Mouse (Mus musculus) spleen, adult 2 months (tissue): ENCODE results near the gene Mtmr12. TPM values are rescaled to one million over a fixed set of nuclear protein-coding genes. Genes with fewer than 3 reads are reported as not detected.

Experiments used
- DNase-seq, 2 experiments: peaks; one replicate each; pipeline versions ENCODE4 v3.0.0 to v3.0.0-alpha.2; 2012 to 2021; ENCODE audit warnings: low spot score in 2 of 2, low read depth in 1 of 2
- H3K27ac ChIP-seq: fragments of 200-500 bp; 2 replicates; pipeline ENCODE4 v1.5.1; 2012; ENCODE audit warnings: low read length, inconsistent platforms; ENCODE audit not compliant: insufficient read depth
- H3K27me3 ChIP-seq: fragments of 200-500 bp; 2 replicates; pipeline ENCODE4 v1.6.1; 2012; ENCODE audit warnings: mild to moderate bottlenecking, moderate library complexity, low read length, inconsistent platforms; ENCODE audit not compliant: control insufficient read depth, insufficient read depth
- H3K36me3 ChIP-seq: fragments of 200-500 bp; 2 replicates; pipeline ENCODE4 v1.6.1; 2012; ENCODE audit warnings: mild to moderate bottlenecking, low read length, inconsistent platforms; ENCODE audit not compliant: control insufficient read depth, insufficient read depth
- H3K4me1 ChIP-seq: fragments of 200-500 bp; 2 replicates; pipeline ENCODE4 v1.6.1; 2011; ENCODE audit warnings: inconsistent platforms; ENCODE audit not compliant: control insufficient read depth, insufficient read depth, insufficient read length
- H3K4me3 ChIP-seq: fragments of 200-500 bp; 2 replicates; pipeline ENCODE4 v1.5.1; 2011; ENCODE audit warnings: mild to moderate bottlenecking, inconsistent platforms; ENCODE audit not compliant: insufficient read depth, insufficient read length; ENCODE audit errors: extremely low read depth
- CTCF ChIP-seq: fragments of 200-500 bp; IDR thresholded peaks from 2 replicates; pipeline ENCODE4 v1.5.1; 2011; ENCODE audit warnings: mild to moderate bottlenecking, inconsistent platforms; ENCODE audit not compliant: insufficient read depth, insufficient read length, insufficient replicate concordance; ENCODE audit errors: extremely low read depth
- POLR2A ChIP-seq: fragments of 200-500 bp; IDR thresholded peaks from 2 replicates; pipeline ENCODE4 v1.6.1; 2011; ENCODE audit warnings: low read depth, low read length, inconsistent platforms
- WGBS: fragments of 180-500 bp; shearing (Covaris S2); methylation state at CpG from one replicate; pipeline ENCODE4 v1.1.7; 2018; 5-methylcytosine and 5-hydroxymethylcytosine counted together
- polyA plus RNA-seq: library from polyadenylated mRNA; depleted of rRNA; stranded (reverse); fragments of >200 nt; gene quantifications from 2 replicates; pipeline ENCODE4 v1.2.3, GENCODE M21; 2012

The Mtmr12 gene
- polyA plus RNA-seq, 1 experiment: 17.7 TPM

DNA sequence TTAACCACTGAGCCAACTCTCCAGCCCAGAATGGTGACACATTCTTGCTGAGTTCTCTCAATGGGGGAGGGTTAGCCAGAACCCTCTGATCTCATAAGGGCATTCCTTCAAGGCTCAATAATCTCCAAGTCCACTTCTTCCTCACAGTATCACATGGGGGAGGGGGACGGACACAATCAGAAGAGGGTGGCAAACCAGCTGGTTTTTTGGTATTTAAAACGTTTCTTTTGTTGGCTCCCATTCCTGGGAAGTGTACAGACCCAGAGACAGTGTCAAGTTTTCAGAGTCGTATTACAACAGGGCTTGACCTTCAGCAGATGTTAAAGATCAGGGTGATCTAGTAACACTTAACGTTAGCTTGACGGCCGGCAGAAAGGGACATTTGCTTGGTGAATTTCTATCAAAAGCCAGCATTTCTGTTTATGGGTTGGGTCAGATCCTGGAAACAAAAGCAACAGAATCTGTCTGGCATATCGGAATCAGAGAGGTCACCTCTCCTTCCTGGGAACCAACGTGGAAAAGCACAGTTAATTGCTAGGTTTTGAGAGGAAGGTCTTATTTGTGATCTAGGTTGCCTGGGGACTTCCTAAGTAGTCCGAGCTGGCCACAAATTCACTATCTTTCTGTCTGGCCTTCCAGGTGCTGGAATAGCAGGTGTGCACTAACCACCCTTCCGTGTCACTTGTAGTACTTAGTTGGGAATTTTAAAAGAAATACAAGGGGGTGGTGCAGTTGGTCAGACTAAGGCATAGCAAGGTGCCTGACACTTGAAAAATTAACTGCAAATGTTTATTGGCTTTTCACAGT, 1.1 kb upstream of the Mtmr12 start:
- no peak for DNase-seq
- WGBS: 66% methylated on average over 10 of the region's 10 CpGs
- TF ChIP-seq CTCF: no peak
- Histone ChIP-seq H3K4me1 (peaks cover 18% of the 10 kb centered on the region), H3K27ac (peak overlapping the region; percentile 72; the same call in 1 of the 2 replicates), H3K4me3 (peak overlapping the region; percentile 63; the same call in 1 of the 2 replicates), H3K36me3 (no peaks in the 10 kb centered on the region), H3K27me3 (no peaks in the 10 kb centered on the region)

DNA sequence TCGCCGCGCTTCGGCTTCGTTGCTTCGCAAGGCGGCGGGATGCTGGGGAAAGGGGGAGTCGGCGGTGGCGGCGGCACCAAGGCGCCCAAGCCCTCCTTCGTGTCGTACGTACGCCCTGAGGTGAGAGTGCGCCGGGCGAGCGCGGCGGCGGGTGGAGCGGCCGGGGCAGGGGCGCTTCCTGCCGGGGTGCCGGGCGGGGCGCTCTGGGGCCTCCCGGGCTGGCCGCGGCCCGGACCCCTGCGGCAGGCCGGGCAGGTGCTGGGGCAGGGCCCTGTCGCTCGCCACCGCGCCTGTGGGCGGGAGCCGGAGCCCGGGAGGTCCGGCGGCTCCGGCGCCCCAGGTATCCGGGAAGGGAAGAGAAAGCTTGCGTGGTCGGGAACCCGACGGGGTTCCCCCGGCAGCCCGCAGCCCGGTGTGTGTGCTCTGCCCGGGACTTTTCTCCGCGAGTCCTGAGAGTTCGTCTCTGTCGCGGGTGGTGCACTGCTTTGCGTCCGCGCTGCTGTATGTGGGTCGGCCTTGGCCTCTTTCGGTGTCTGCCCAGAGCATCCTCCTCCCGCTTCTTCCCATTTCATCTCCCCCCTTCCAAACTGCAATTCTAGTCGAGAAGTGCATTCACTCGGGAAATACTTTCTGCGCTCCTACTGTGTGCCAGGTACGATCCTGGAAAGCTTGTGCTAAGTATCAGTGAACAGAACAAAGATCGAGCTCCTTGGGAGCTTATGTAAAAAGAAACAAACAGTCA, 503 bp downstream of the Mtmr12 start:
- Histone ChIP-seq H3K4me3 (peak overlapping the region; percentile 98), H3K27me3 (no peaks in the 10 kb centered on the region), H3K4me1 (peaks cover 18% of the 10 kb centered on the region), H3K36me3 (no peaks in the 10 kb centered on the region), H3K27ac (peak overlapping the region; percentile 98)
- under 1% methylated on average over 72 of the region's 73 CpGs for WGBS
- no peak for DNase-seq
- TF ChIP-seq CTCF: no peak
- TF ChIP-seq POLR2A: no peak

DNA sequence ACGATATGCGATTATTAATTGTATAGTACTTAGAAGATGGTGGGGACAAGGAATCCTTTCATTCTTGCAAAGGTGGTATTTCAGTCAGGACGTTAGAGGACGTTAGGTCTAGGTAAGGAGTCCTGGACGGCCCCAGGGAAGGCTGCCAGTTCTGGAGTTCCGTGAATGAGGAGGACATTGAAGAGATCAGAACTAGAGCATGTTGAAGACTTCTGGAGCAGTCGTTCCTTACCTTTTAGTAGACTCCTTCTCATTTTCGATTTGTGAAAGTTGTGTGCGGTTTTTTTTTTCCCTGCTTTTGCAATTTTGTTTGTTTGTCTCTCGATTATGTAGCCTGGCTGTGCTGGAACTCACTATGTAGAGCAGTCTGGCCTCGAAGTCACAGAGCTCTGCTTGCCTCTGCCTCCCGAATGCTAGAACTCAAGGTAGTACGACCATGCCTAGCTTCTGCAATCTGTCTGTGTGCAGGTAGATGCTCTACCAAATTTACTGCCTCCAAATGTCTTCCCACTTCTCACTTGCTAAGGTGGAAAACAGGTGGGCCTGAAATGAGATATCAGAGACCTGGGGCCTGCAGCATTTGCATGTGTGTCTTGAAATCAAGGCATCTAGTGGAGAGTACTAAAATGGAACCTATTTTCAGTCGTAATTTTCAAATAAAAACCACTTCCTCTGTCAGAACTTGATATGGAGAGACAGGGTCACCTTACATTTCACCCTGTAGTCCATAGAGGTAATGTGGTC, 1.2 kb downstream of the Mtmr12 start:
- TF ChIP-seq POLR2A (no peak), CTCF (no peak)
- no peak for DNase-seq
- H3K4me3 ChIP-seq: peak overlapping the region; percentile 98
- WGBS: 10% methylated on average over 14 of the region's 14 CpGs
- H3K36me3 ChIP-seq: no peaks in the 10 kb centered on the region
- H3K27ac ChIP-seq: 0 out of 2 replicates have a peak overlapping the region, but pooled peaks have one; percentile 4
- peaks cover 18% of the 10 kb centered on the region for H3K4me1 ChIP-seq
- H3K27me3 ChIP-seq: no peaks in the 10 kb centered on the region

DNA sequence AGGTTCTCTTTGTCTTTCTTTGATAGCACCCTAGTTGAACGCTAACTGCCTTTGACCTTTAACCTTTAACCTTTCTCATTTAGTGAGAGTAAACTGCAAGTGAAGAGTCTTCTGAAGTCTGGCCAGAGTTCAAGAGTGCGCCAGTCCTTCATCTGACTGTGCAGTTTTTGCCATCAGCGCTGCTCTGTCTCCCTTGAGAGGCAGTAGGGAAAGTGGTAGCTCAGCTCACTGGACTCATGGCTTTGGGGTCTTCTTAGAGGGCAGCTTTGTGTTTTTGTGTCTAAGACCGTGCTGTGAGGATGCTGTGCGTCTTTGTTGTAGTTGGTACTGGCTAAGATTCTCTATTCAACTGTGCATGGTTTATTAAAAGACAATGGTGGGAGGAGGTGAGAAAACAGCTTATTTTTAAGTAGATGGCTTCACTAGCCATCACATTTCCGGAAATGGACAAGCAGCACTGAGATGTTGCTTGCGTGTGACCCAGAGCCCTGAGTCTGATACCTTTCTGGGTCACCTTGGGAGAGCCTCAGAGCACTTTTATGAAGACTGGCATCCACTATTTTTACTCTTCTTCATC, 1.9 kb downstream of the Mtmr12 start:
- Histone ChIP-seq H3K4me3 (no peak overlapping the region; the same call in 1 of the 2 replicates), H3K27me3 (no peaks in the 10 kb centered on the region), H3K36me3 (no peaks in the 10 kb centered on the region), H3K27ac (0 out of 2 replicates have a peak overlapping the region, but pooled peaks have one; percentile 4), H3K4me1 (peaks cover 23% of the 10 kb centered on the region)
- 54% methylated on average over 7 of the region's 7 CpGs for WGBS
- DNase-seq: no peak
- TF ChIP-seq POLR2A (no peak), CTCF (no peak)

DNA sequence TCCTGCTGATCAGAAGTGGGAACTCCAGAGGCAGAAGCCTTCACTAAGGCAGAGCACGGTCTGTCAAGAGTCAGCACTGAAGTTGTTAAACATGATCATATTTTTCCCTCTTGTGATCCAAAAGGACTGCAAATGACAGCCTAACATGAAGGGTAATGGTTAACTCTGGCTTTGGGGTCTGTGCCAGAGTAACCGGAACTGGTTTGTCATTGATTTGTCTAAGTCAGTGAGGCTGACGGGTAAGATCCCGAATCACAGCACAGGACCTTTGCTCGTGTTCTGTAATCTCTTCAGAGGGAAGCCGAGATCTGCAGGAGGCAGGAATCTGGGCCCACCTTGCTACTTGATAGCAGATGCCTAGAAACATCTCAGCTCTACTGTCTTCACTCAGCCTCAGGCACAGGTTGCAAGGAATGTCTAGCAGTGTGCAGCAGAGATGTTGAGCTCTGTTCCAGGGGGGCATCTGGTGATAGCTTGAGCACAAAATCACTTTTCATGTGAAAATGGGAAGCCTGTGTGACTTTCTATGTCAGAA, 2.8 kb downstream of the Mtmr12 start:
- WGBS: 89% methylated on average over 6 of the region's 6 CpGs
- H3K4me1 ChIP-seq: peaks cover 24% of the 10 kb centered on the region
- no peak overlapping the region for H3K4me3 ChIP-seq
- TF ChIP-seq POLR2A: no peak
- TF ChIP-seq CTCF: no peak
- no peaks in the 10 kb centered on the region for H3K36me3 ChIP-seq
- H3K27me3 ChIP-seq: no peaks in the 10 kb centered on the region
- no peak for DNase-seq
- H3K27ac ChIP-seq: no peak overlapping the region

DNA sequence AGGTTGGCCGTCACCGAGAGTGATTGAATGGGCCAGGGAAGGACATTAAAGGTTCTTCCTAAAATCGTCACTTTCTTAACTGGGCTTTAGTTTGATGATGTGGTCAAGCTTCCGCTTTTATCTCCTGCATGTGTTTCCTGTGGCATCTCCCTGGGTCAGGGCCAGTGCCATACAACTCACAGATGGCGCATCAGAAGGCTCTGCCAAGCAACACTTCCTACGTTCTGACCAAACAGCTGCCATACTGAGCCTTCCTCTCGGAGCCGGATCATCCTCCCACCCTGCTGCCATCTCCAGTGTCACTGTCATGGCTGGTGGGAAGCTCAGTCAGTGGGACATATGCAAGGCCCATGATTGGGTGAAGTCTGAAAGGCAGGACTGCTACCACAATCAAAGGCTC, 6.7 kb downstream of the Mtmr12 start:
- Histone ChIP-seq H3K27ac (no peak overlapping the region), H3K4me3 (no peak overlapping the region), H3K36me3 (no peaks in the 10 kb centered on the region), H3K27me3 (no peaks in the 10 kb centered on the region), H3K4me1 (peaks cover 18% of the 10 kb centered on the region; the same call in 1 of the 2 replicates)
- no peak for TF ChIP-seq CTCF
- no peak for TF ChIP-seq POLR2A
- no peak for DNase-seq
- WGBS: 37% methylated on average over 8 of the region's 8 CpGs
